Mouse (Mus musculus) myocyte (in vitro differentiated cells): ENCODE measurements around the gene Unc119.

Experiments
- MAX ChIP-seq: IDR thresholded peaks from one replicate; pipeline ENCODE4 v1.6.1; 2011; ENCODE audit warnings: low read depth, mild to moderate bottlenecking, control low read depth
- MYOD1 ChIP-seq, 3 experiments: IDR thresholded peaks; one replicate each; pipeline ENCODE4 v1.6.1; 2011; ENCODE audit warnings: control low read depth in 2 of 3, low read depth in 2 of 3, mild to moderate bottlenecking in 2 of 3, moderate library complexity in 1 of 3; ENCODE audit not compliant: insufficient read length in 2 of 3, control insufficient read depth in 1 of 3
- POLR2A ChIP-seq: IDR thresholded peaks from one replicate; pipeline ENCODE4 v1.6.1; 2011; ENCODE audit warnings: low read depth, mild to moderate bottlenecking, control low read depth, moderate library complexity; ENCODE audit not compliant: insufficient read length
- POLR2AphosphoS2 ChIP-seq: IDR thresholded peaks from one replicate; pipeline ENCODE4 v1.6.1; 2011; ENCODE audit warnings: low read depth, control low read depth; ENCODE audit not compliant: insufficient read length
- REST ChIP-seq: IDR thresholded peaks from one replicate; pipeline ENCODE4 v1.6.1; 2011; ENCODE audit warnings: mild to moderate bottlenecking, control low read depth, moderate library complexity; ENCODE audit not compliant: insufficient read depth, insufficient read length
- SRF ChIP-seq: IDR thresholded peaks from one replicate; pipeline ENCODE4 v1.6.1; 2011; ENCODE audit warnings: low read depth; ENCODE audit not compliant: control insufficient read depth, insufficient read length
- USF1 ChIP-seq: IDR thresholded peaks from one replicate; pipeline ENCODE4 v1.6.1; 2011; ENCODE audit warnings: low read depth, mild to moderate bottlenecking, control low read depth, moderate library complexity

DNA sequence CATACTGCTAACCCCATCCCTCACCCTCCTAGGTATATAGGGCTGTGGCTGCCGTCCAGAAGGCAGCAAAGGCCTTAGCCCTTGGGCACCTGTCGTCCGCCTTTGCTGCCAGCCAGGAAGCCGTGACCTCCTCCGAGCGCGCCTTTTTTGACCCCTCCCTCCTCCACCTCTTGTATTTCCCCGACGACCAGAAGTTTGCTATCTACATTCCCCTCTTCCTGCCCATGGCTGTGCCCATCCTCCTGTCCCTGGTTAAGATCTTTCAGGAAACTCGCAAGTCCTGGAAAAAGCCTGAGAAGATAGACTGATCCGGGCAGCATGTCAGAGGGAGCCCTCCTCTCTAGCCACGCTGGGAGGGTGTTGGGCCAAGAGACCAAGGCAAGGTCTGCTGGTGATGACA lies 1.6 kb upstream of the Unc119 start:
- TF ChIP-seq POLR2A (no peak), REST (no peak), MYOD1 (IDR thresholded peaks at IDR 0.05; ENCODE audit: control insufficient read depth in 1 of 3, insufficient read length in 2 of 3, low read depth in 2 of 3) (no peak), MAX (no peak), SRF (no peak), POLR2AphosphoS2 (no peak), USF1 (no peak)
